Mouse (Mus musculus) gastrocnemius, postnatal 4 days (tissue): ENCODE measurements around the gene Rnf220. TPM values are rescaled to one million over a fixed set of nuclear protein-coding genes. Genes with fewer than 3 reads are reported as not detected.

Experiments
- DNase-seq, 2 experiments: peaks; one replicate each; pipeline ENCODE4 v3.0.0; 2021 to 2022; ENCODE audit warnings: low spot score in 2 of 2, mixed read lengths in 2 of 2
- total RNA-seq, 2 experiments: library from RNA; stranded (reverse); gene quantifications; 2 replicates each; pipeline ENCODE4 v1.2.3; 2021

Rnf220 gene
- total RNA-seq, 2 experiments from 2014 or later: 65.9 to 69.9 TPM

DNA sequence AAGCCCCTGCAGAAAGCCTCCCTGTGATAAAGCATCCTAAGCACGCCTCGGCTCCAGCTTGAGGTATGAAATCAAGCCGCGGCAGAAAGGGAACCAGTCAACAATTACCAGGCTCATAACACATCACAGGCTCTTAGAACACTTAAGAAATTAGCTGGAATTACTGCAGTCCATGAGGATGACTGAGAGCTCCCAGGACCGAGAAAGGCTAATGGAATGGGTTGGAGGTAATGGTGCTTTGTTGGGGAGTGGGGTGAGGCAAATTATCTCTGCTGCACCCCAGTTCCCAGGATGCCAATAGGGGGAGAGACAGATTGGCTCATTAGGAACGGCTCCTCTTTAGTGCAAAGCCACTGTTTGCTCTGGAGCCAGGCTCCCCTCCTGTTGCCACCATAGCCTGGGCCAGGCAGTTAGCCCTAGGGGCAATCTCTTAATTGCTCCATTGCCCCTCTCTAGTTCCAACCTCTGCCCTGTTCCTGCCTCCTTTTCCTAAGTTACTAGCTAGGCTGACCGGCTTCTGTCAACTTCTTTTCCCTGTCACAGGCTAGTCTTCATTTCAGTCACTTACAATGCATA is 262.6 kb downstream of the Rnf220 start:
- DNase-seq: no peak

- DNase-seq: no peak
Observed at GRCm38 (mm10) chr4:117231208-117231607, 265.6 kb downstream of the Rnf220 start.

- no peak for DNase-seq
Observed at GRCm38 (mm10) chr4:117230331-117230730, 266.5 kb downstream of the Rnf220 start.

GRCm38 (mm10) chr4:117229590-117229989 is 267.3 kb downstream of the Rnf220 start:
- DNase-seq: no peak

GRCm38 (mm10) chr4:117225250-117225649 is 271.6 kb downstream of the Rnf220 start:
- no peak for DNase-seq

DNA sequence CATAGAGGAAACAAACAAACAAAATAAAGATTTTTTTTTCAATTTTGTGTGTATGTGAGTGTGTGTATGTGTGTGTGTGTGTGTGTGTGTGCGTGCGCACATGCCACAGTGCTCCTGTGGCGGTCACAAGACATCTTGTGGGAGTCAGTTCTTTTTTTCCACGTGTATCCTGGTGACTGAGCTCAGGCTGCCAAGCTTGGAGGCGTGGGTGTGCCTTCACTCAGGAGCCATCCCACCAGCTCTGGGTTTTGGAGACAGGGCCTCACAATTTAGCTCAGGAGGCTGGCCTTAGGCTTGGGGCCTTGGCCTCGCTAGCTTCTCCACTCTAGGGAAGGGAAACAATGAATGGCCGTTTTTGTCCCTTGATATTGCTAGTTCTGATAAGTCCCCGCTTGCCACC is 272.7 kb downstream of the Rnf220 start:
- DNase-seq: no peak

- no peak for DNase-seq
Observed at GRCm38 (mm10) chr4:117223001-117223400, 273.9 kb downstream of the Rnf220 start.

DNA sequence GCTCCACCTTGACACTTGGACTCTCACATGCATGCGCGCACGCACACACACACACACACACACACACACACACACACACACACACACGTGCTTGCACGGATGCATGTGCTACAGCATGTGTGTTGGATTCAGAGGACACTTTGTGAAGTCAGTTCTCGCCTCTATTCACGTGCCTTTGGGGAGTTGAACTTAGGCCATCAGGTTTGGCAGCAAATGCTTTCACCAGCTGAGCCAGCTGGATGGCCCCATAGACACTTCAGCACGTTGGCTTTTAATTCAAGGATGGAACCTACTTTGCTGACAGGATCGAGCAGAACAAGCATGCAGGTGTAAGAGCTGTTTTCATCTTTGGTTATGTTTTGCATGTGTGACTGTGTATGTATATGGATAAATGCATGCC is 275.0 kb downstream of the Rnf220 start:
- no peak for DNase-seq

Other genes starting within 250 kb of the Rnf220 start
- 10 to 100 TPM; 11.5 to 13.8 TPM for gene Tmem53, start 245.1 kb downstream of the Rnf220 start, total RNA-seq
- not detected for gene Armh1, start 244.9 kb downstream of the Rnf220 start, total RNA-seq
- gene Eri3, start 53.3 kb upstream of the Rnf220 start, total RNA-seq: 100 to 1,000 TPM in 1 of 2 experiments, 10 to 100 TPM in 1; 98.8 to 101 TPM
- 10 to 100 TPM; 25.7 to 29.5 TPM for gene Dmap1, start 185.2 kb upstream of the Rnf220 start, total RNA-seq
- not detected for gene Gm12845, start 227.4 kb upstream of the Rnf220 start, total RNA-seq